Mouse (Mus musculus): Measurements from ENCODE around the gene Sox13. TPM values are rescaled to one million over a fixed set of nuclear protein-coding genes. Genes with fewer than 3 reads are reported as not detected.
A peak's percentile ranks its signal among the peaks of the same experiment; 100 is the strongest.

Sox13 gene
- polyA plus RNA-seq, 1 experiment from 2014 or later = 5.2 TPM

GRCm38 (mm10) chr1:133382552-133383155 lies 41.5 kb downstream of the Sox13 start:
- H3K27me3 ChIP-seq (ENCODE audit: control insufficient read depth, insufficient read depth, low read length) = no peaks in the 10 kb centered on the region
- no peak for ATAC-seq (ENCODE audit: insufficient read depth, low FRiP score)
- 61% methylated on average over 12 of the region's 12 CpGs for WGBS

GRCm38 (mm10) chr1:133382008-133382407 lies 42.2 kb downstream of the Sox13 start:
- H3K36me3 ChIP-seq (ENCODE audit: control insufficient read depth, insufficient read depth, low read length) = no peaks in the 10 kb centered on the region
- H3K4me1 ChIP-seq (ENCODE audit: control insufficient read depth, insufficient read depth, low read length) = peaks cover 11% of the 10 kb centered on the region
- WGBS = 4% methylated on average over 9 of the region's 9 CpGs
- no peaks in the 10 kb centered on the region for H3K9me3 ChIP-seq (replicated peaks; ENCODE audit: control insufficient read depth, low read length)
- H3K4me3 ChIP-seq (replicated peaks; ENCODE audit: low read length) = no peak overlapping the region
- H3K27ac ChIP-seq (ENCODE audit: low read length) = no peak overlapping the region
- ATAC-seq (ENCODE audit: insufficient read depth, low FRiP score) = no peak
- H3K4me2 ChIP-seq (ENCODE audit: low read depth, low read length) = no peak overlapping the region
- H3K27me3 ChIP-seq (ENCODE audit: control insufficient read depth, insufficient read depth, low read length) = no peaks in the 10 kb centered on the region
- no peak overlapping the region for H3K9ac ChIP-seq (ENCODE audit: low read length)

More at GRCm38 (mm10) chr1:133382552-133383155, 41.5 kb downstream of the Sox13 start:
- Histone ChIP-seq H3K4me3 (replicated peaks; ENCODE audit: low read length) (no peak overlapping the region), H3K36me3 (ENCODE audit: control insufficient read depth, insufficient read depth, low read length) (no peaks in the 10 kb centered on the region), H3K9me3 (replicated peaks; ENCODE audit: control insufficient read depth, low read length) (no peaks in the 10 kb centered on the region), H3K27ac (ENCODE audit: low read length) (no peak overlapping the region), H3K9ac (ENCODE audit: low read length) (no peak overlapping the region), H3K4me1 (ENCODE audit: control insufficient read depth, insufficient read depth, low read length) (peaks cover 11% of the 10 kb centered on the region), H3K4me2 (ENCODE audit: low read depth, low read length) (no peak overlapping the region)

- Histone ChIP-seq H3K4me1 (ENCODE audit: control insufficient read depth, insufficient read depth, low read length) (peaks cover 11% of the 10 kb centered on the region), H3K27ac (ENCODE audit: low read length) (no peak overlapping the region), H3K4me2 (ENCODE audit: low read depth, low read length) (no peak overlapping the region), H3K9ac (ENCODE audit: low read length) (no peak overlapping the region), H3K9me3 (replicated peaks; ENCODE audit: control insufficient read depth, low read length) (no peaks in the 10 kb centered on the region), H3K4me3 (replicated peaks; ENCODE audit: low read length) (no peak overlapping the region), H3K27me3 (ENCODE audit: control insufficient read depth, insufficient read depth, low read length) (no peaks in the 10 kb centered on the region), H3K36me3 (ENCODE audit: control insufficient read depth, insufficient read depth, low read length) (no peaks in the 10 kb centered on the region)
- no peak for ATAC-seq (ENCODE audit: insufficient read depth, low FRiP score)
- 65% methylated on average over 14 of the region's 14 CpGs for WGBS
Measured at GRCm38 (mm10) chr1:133380347-133381065, 43.7 kb downstream of the Sox13 start.

- no peak overlapping the region for H3K4me2 ChIP-seq (ENCODE audit: low read depth, low read length)
- H3K9me3 ChIP-seq (replicated peaks; ENCODE audit: control insufficient read depth, low read length) = no peaks in the 10 kb centered on the region
- WGBS = 69% methylated on average over 3 of the region's 3 CpGs
- H3K36me3 ChIP-seq (ENCODE audit: control insufficient read depth, insufficient read depth, low read length) = no peaks in the 10 kb centered on the region
- H3K27me3 ChIP-seq (ENCODE audit: control insufficient read depth, insufficient read depth, low read length) = no peaks in the 10 kb centered on the region
- H3K4me3 ChIP-seq (replicated peaks; ENCODE audit: low read length) = no peak overlapping the region
- no peak overlapping the region for H3K27ac ChIP-seq (ENCODE audit: low read length)
- ATAC-seq (ENCODE audit: insufficient read depth, low FRiP score) = no peak
- no peak overlapping the region for H3K9ac ChIP-seq (ENCODE audit: low read length)
- peaks cover 11% of the 10 kb centered on the region for H3K4me1 ChIP-seq (ENCODE audit: control insufficient read depth, insufficient read depth, low read length)
Measured at GRCm38 (mm10) chr1:133379986-133380320, 44.2 kb downstream of the Sox13 start.

- Histone ChIP-seq H3K36me3 (ENCODE audit: control insufficient read depth, insufficient read depth, low read length) (no peaks in the 10 kb centered on the region), H3K9ac (ENCODE audit: low read length) (0 out of 2 replicates have a peak overlapping the region, but pooled peaks have one; percentile 29), H3K4me1 (ENCODE audit: control insufficient read depth, insufficient read depth, low read length) (peaks cover 11% of the 10 kb centered on the region), H3K9me3 (replicated peaks; ENCODE audit: control insufficient read depth, low read length) (no peaks in the 10 kb centered on the region), H3K4me3 (replicated peaks; ENCODE audit: low read length) (no peak overlapping the region), H3K4me2 (ENCODE audit: low read depth, low read length) (no peak overlapping the region), H3K27ac (ENCODE audit: low read length) (no peak overlapping the region; the same call in 1 of the 2 replicates), H3K27me3 (ENCODE audit: control insufficient read depth, insufficient read depth, low read length) (no peaks in the 10 kb centered on the region)
- WGBS = 58% methylated on average over 10 of the region's 10 CpGs
- no peak for ATAC-seq (ENCODE audit: insufficient read depth, low FRiP score)
Measured at GRCm38 (mm10) chr1:133379254-133379985, 44.8 kb downstream of the Sox13 start.

GRCm38 (mm10) chr1:133377547-133377946 lies 46.6 kb downstream of the Sox13 start:
- Histone ChIP-seq H3K36me3 (ENCODE audit: control insufficient read depth, insufficient read depth, low read length) (no peaks in the 10 kb centered on the region), H3K9ac (ENCODE audit: low read length) (no peak overlapping the region), H3K9me3 (replicated peaks; ENCODE audit: control insufficient read depth, low read length) (no peaks in the 10 kb centered on the region), H3K4me1 (ENCODE audit: control insufficient read depth, insufficient read depth, low read length) (peaks cover 11% of the 10 kb centered on the region), H3K4me2 (ENCODE audit: low read depth, low read length) (no peak overlapping the region), H3K27me3 (ENCODE audit: control insufficient read depth, insufficient read depth, low read length) (no peaks in the 10 kb centered on the region), H3K27ac (ENCODE audit: low read length) (no peak overlapping the region), H3K4me3 (replicated peaks; ENCODE audit: low read length) (no peak overlapping the region)
- WGBS = 86% methylated on average over 5 of the region's 5 CpGs
- ATAC-seq (ENCODE audit: insufficient read depth, low FRiP score) = no peak

- no peak overlapping the region for H3K9ac ChIP-seq (ENCODE audit: low read length)
- H3K4me1 ChIP-seq (ENCODE audit: control insufficient read depth, insufficient read depth, low read length) = peaks cover 11% of the 10 kb centered on the region
- H3K9me3 ChIP-seq (replicated peaks; ENCODE audit: control insufficient read depth, low read length) = no peaks in the 10 kb centered on the region
- ATAC-seq (ENCODE audit: insufficient read depth, low FRiP score) = peak; percentile 27; the same call in 1 of the 2 replicates
- H3K4me2 ChIP-seq (ENCODE audit: low read depth, low read length) = no peak overlapping the region
- H3K27ac ChIP-seq (ENCODE audit: low read length) = no peak overlapping the region
- H3K4me3 ChIP-seq (replicated peaks; ENCODE audit: low read length) = no peak overlapping the region
- no peaks in the 10 kb centered on the region for H3K27me3 ChIP-seq (ENCODE audit: control insufficient read depth, insufficient read depth, low read length)
- no peaks in the 10 kb centered on the region for H3K36me3 ChIP-seq (ENCODE audit: control insufficient read depth, insufficient read depth, low read length)
- 56% methylated on average over 10 of the region's 10 CpGs for WGBS
Measured at GRCm38 (mm10) chr1:133375696-133376346, 48.4 kb downstream of the Sox13 start.

- WGBS = 36% methylated on average over 8 of the region's 8 CpGs
- H3K4me1 ChIP-seq (ENCODE audit: control insufficient read depth, insufficient read depth, low read length) = peaks cover 12% of the 10 kb centered on the region
- no peak overlapping the region for H3K9ac ChIP-seq (ENCODE audit: low read length)
- H3K4me2 ChIP-seq (ENCODE audit: low read depth, low read length) = no peak overlapping the region
- no peak overlapping the region for H3K27ac ChIP-seq (ENCODE audit: low read length)
- no peaks in the 10 kb centered on the region for H3K27me3 ChIP-seq (ENCODE audit: control insufficient read depth, insufficient read depth, low read length)
- no peak for ATAC-seq (ENCODE audit: insufficient read depth, low FRiP score)
- H3K4me3 ChIP-seq (replicated peaks; ENCODE audit: low read length) = no peak overlapping the region
- H3K36me3 ChIP-seq (ENCODE audit: control insufficient read depth, insufficient read depth, low read length) = no peaks in the 10 kb centered on the region
- no peaks in the 10 kb centered on the region for H3K9me3 ChIP-seq (replicated peaks; ENCODE audit: control insufficient read depth, low read length)
Measured at GRCm38 (mm10) chr1:133372113-133372512, 52.1 kb downstream of the Sox13 start.

GRCm38 (mm10) chr1:133371431-133371830 lies 52.7 kb downstream of the Sox13 start:
- ATAC-seq (ENCODE audit: insufficient read depth, low FRiP score) = no peak
- Histone ChIP-seq H3K27me3 (ENCODE audit: control insufficient read depth, insufficient read depth, low read length) (no peaks in the 10 kb centered on the region), H3K4me1 (ENCODE audit: control insufficient read depth, insufficient read depth, low read length) (peaks cover 17% of the 10 kb centered on the region), H3K36me3 (ENCODE audit: control insufficient read depth, insufficient read depth, low read length) (no peaks in the 10 kb centered on the region), H3K4me3 (replicated peaks; ENCODE audit: low read length) (no peak overlapping the region), H3K9me3 (replicated peaks; ENCODE audit: control insufficient read depth, low read length) (no peaks in the 10 kb centered on the region), H3K4me2 (ENCODE audit: low read depth, low read length) (no peak overlapping the region), H3K27ac (ENCODE audit: low read length) (no peak overlapping the region), H3K9ac (ENCODE audit: low read length) (no peak overlapping the region)
- WGBS = 74% methylated on average over 6 of the region's 6 CpGs

Measured in stomach, embryonic 16.5 days (tissue).